Mouse (Mus musculus) kidney, embryonic 15.5 days (tissue): ENCODE results near the gene Sppl2c. TPM values are rescaled to one million over a fixed set of nuclear protein-coding genes. Genes with fewer than 3 reads are reported as not detected.
"Not testable (repeated sequence)": the region's sequence is repeated elsewhere in the genome, so short reads cannot be mapped to it uniquely, and the experiment has no call there.

Experiments
- ATAC-seq: fragments of 200-750 bp; cut with Nextera tagmentation; replicated peaks from 2 replicates; pipeline ENCODE4 v1.8.0; 2017; ENCODE audit warnings: moderate TSS enrichment; ENCODE audit not compliant: low FRiP score
- H3K27ac ChIP-seq: fragments of 300-500 bp; sonication (generic); 2 replicates; pipeline ENCODE4 v1.5.1; 2015; ENCODE audit warnings: mild to moderate bottlenecking, inconsistent platforms
- H3K27me3 ChIP-seq: fragments of 300-500 bp; sonication (generic); 2 replicates; pipeline ENCODE4 v1.6.1; 2015; ENCODE audit warnings: inconsistent platforms
- H3K36me3 ChIP-seq: fragments of 300-500 bp; sonication (generic); 2 replicates; pipeline ENCODE4 v1.6.1; 2015; ENCODE audit warnings: inconsistent platforms
- H3K4me1 ChIP-seq: fragments of 300-500 bp; sonication (generic); 2 replicates; pipeline ENCODE4 v1.6.1; 2015; ENCODE audit warnings: inconsistent platforms
- H3K4me2 ChIP-seq: fragments of 300-500 bp; sonication (generic); 2 replicates; pipeline ENCODE4 v1.6.1; 2015; ENCODE audit warnings: moderate library complexity, mild to moderate bottlenecking, inconsistent platforms
- H3K4me3 ChIP-seq: fragments of 300-500 bp; sonication (generic); replicated peaks from 2 replicates; pipeline ENCODE4 v1.5.1; 2015; ENCODE audit warnings: mild to moderate bottlenecking, inconsistent platforms
- H3K9ac ChIP-seq: fragments of 300-500 bp; sonication (generic); 2 replicates; pipeline ENCODE4 v1.6.1; 2015; ENCODE audit warnings: mild to moderate bottlenecking, inconsistent platforms
- H3K9me3 ChIP-seq: fragments of 300-500 bp; sonication (generic); replicated peaks from 2 replicates; pipeline ENCODE4 v1.6.1; 2016; ENCODE audit warnings: inconsistent platforms
- WGBS: fragments of 180-500 bp; shearing (Covaris S2); methylation state at CpG from one replicate; pipeline ENCODE4 v1.1.7; 2015; ENCODE audit warnings: mixed read lengths; 5-methylcytosine and 5-hydroxymethylcytosine counted together
- polyA plus RNA-seq: library from polyadenylated mRNA; unstranded; fragments of >200 nt; fragmentation: Nextera tagmentation; extraction: Ambion mirVana; gene quantifications from 2 replicates; pipeline ENCODE4 v1.2.1, GENCODE M21; 2015

Gene Sppl2c
- polyA plus RNA-seq, 1 experiment from 2014 or later = not detected

- no peak overlapping the region for H3K27ac ChIP-seq
- H3K36me3 ChIP-seq = no peaks in the 10 kb centered on the region
- WGBS = 77% methylated on average over 3 of the region's 3 CpGs
- no peak overlapping the region for H3K4me3 ChIP-seq
- 0 out of 2 replicates have a peak, but pooled peaks cover 3% of the 10 kb centered on the region for H3K27me3 ChIP-seq
- no peaks in the 10 kb centered on the region for H3K4me1 ChIP-seq
- 0 out of 2 replicates have a peak, but pooled peaks cover 5% of the 10 kb centered on the region for H3K9me3 ChIP-seq
- no peak overlapping the region for H3K9ac ChIP-seq
- H3K4me2 ChIP-seq = no peak overlapping the region
- ATAC-seq = no peak
These were observed 17.1 kb downstream of the Sppl2c start for GRCm38 (mm10) chr11:104203271-104203670.

- 54% methylated on average over 4 of the region's 4 CpGs for WGBS
- no peaks in the 10 kb centered on the region for H3K4me1 ChIP-seq
- H3K4me2 ChIP-seq = no peak overlapping the region
- 0 out of 2 replicates have a peak, but pooled peaks cover 3% of the 10 kb centered on the region for H3K27me3 ChIP-seq
- H3K36me3 ChIP-seq = no peaks in the 10 kb centered on the region
- no peak for ATAC-seq
- H3K4me3 ChIP-seq = no peak overlapping the region
- H3K27ac ChIP-seq = no peak overlapping the region
- no peak overlapping the region for H3K9ac ChIP-seq
- H3K9me3 ChIP-seq = 0 out of 2 replicates have a peak, but pooled peaks cover 5% of the 10 kb centered on the region
These were observed 20.4 kb downstream of the Sppl2c start for GRCm38 (mm10) chr11:104206573-104206972.

GRCm38 (mm10) chr11:104209041-104209440 lies 22.9 kb downstream of the Sppl2c start:
- WGBS = 75% methylated on average over 3 of the region's 3 CpGs
- Histone ChIP-seq H3K9me3 (no peaks in the 10 kb centered on the region), H3K27ac (no peak overlapping the region), H3K36me3 (no peaks in the 10 kb centered on the region), H3K27me3 (0 out of 2 replicates have a peak, but pooled peaks cover 3% of the 10 kb centered on the region), H3K9ac (no peak overlapping the region), H3K4me1 (no peaks in the 10 kb centered on the region), H3K4me3 (no peak overlapping the region), H3K4me2 (no peak overlapping the region)
- ATAC-seq = no peak

GRCm38 (mm10) chr11:104211251-104211650 lies 25.1 kb downstream of the Sppl2c start:
- Histone ChIP-seq H3K4me2 (no peak overlapping the region), H3K4me1 (no peaks in the 10 kb centered on the region), H3K9ac (no peak overlapping the region), H3K27me3 (0 out of 2 replicates have a peak, but pooled peaks cover 3% of the 10 kb centered on the region), H3K36me3 (no peaks in the 10 kb centered on the region), H3K27ac (no peak overlapping the region), H3K9me3 (no peaks in the 10 kb centered on the region), H3K4me3 (no peak overlapping the region)
- 85% methylated on average over 6 of the region's 6 CpGs for WGBS
- no peak for ATAC-seq

GRCm38 (mm10) chr11:104214128-104214527 lies 28.0 kb downstream of the Sppl2c start:
- not testable (repeated sequence) for H3K36me3 ChIP-seq, H3K4me3 ChIP-seq, ATAC-seq, H3K9ac ChIP-seq, H3K27me3 ChIP-seq, H3K27ac ChIP-seq, H3K9me3 ChIP-seq, H3K4me2 ChIP-seq, H3K4me1 ChIP-seq
- 97% methylated on average over 5 of the region's 5 CpGs for WGBS

- Histone ChIP-seq H3K27me3 (no peaks in the 10 kb centered on the region), H3K9me3 (no peaks in the 10 kb centered on the region), H3K27ac (no peak overlapping the region), H3K9ac (no peak overlapping the region), H3K4me3 (no peak overlapping the region), H3K36me3 (no peaks in the 10 kb centered on the region), H3K4me2 (no peak overlapping the region), H3K4me1 (no peaks in the 10 kb centered on the region)
- 84% methylated on average over 3 of the region's 3 CpGs for WGBS
- ATAC-seq = no peak
These were observed 31.9 kb downstream of the Sppl2c start for GRCm38 (mm10) chr11:104218075-104218474.

- WGBS = 80% methylated on average over 4 of the region's 4 CpGs
- Histone ChIP-seq H3K27me3 (no peaks in the 10 kb centered on the region), H3K4me3 (no peak overlapping the region), H3K4me1 (no peaks in the 10 kb centered on the region), H3K27ac (no peak overlapping the region), H3K4me2 (no peak overlapping the region), H3K9ac (no peak overlapping the region), H3K9me3 (no peaks in the 10 kb centered on the region), H3K36me3 (no peaks in the 10 kb centered on the region)
- ATAC-seq = no peak
These were observed 34.2 kb downstream of the Sppl2c start for GRCm38 (mm10) chr11:104220291-104220690.

- WGBS = 86% methylated on average over 5 of the region's 5 CpGs
- Histone ChIP-seq H3K27ac (no peak overlapping the region), H3K9me3 (no peaks in the 10 kb centered on the region), H3K36me3 (no peaks in the 10 kb centered on the region), H3K9ac (no peak overlapping the region), H3K4me1 (no peaks in the 10 kb centered on the region), H3K4me3 (no peak overlapping the region), H3K27me3 (no peaks in the 10 kb centered on the region), H3K4me2 (no peak overlapping the region)
- no peak for ATAC-seq
These were observed 35.6 kb downstream of the Sppl2c start for GRCm38 (mm10) chr11:104221751-104222150.

- ATAC-seq = no peak
- H3K4me3 ChIP-seq = no peak overlapping the region
- no peaks in the 10 kb centered on the region for H3K9me3 ChIP-seq
- no peak overlapping the region for H3K27ac ChIP-seq
- H3K4me1 ChIP-seq = no peaks in the 10 kb centered on the region
- H3K4me2 ChIP-seq = no peak overlapping the region
- 82% methylated on average over 9 of the region's 9 CpGs for WGBS
- H3K36me3 ChIP-seq = no peaks in the 10 kb centered on the region
- no peaks in the 10 kb centered on the region for H3K27me3 ChIP-seq
- no peak overlapping the region for H3K9ac ChIP-seq
These were observed 37.2 kb downstream of the Sppl2c start for GRCm38 (mm10) chr11:104223301-104223700.

- H3K27ac ChIP-seq = no peak overlapping the region
- H3K9ac ChIP-seq = no peak overlapping the region
- H3K4me1 ChIP-seq = peaks cover 32% of the 10 kb centered on the region
- no peak overlapping the region for H3K4me2 ChIP-seq
- WGBS = 72% methylated on average over 4 of the region's 4 CpGs
- peaks cover 35% of the 10 kb centered on the region for H3K27me3 ChIP-seq
- no peaks in the 10 kb centered on the region for H3K36me3 ChIP-seq
- no peak for ATAC-seq
- H3K4me3 ChIP-seq = no peak overlapping the region
- no peaks in the 10 kb centered on the region for H3K9me3 ChIP-seq
These were observed 43.3 kb downstream of the Sppl2c start for GRCm38 (mm10) chr11:104229391-104229790.

- Histone ChIP-seq H3K9me3 (no peaks in the 10 kb centered on the region), H3K36me3 (no peaks in the 10 kb centered on the region), H3K4me3 (peak overlapping the region; percentile 58), H3K27ac (peak overlapping the region; percentile 74), H3K27me3 (peaks cover 43% of the 10 kb centered on the region), H3K4me2 (peak overlapping the region; percentile 93), H3K4me1 (peaks cover 33% of the 10 kb centered on the region), H3K9ac (no peak overlapping the region)
- ATAC-seq = no peak
- 11% methylated on average over 9 of the region's 9 CpGs for WGBS
These were observed 44.1 kb downstream of the Sppl2c start for GRCm38 (mm10) chr11:104230066-104230778.

GRCm38 (mm10) chr11:104231041-104231911 lies 45.1 kb downstream of the Sppl2c start, which contains the start of gene Mapt:
Gene Mapt (plus strand): TSS chr11:104231390.
- Histone ChIP-seq H3K27ac (peak within 1 kb of the TSS; percentile 74), H3K4me3 (peak within 1 kb of the TSS; percentile 58), H3K9ac (peak within 1 kb of the TSS; percentile 65), H3K36me3 (no peaks in the 10 kb centered on the region), H3K4me2 (peak within 1 kb of the TSS; percentile 93), H3K4me1 (peaks cover 33% of the 10 kb centered on the region), H3K27me3 (peaks cover 53% of the 10 kb centered on the region), H3K9me3 (no peaks in the 10 kb centered on the region)
- under 1% methylated on average over 58 of the region's 94 CpGs for WGBS
- peak; percentile 90 for ATAC-seq
